Mouse (Mus musculus): ENCODE data around the gene Esr1. TPM values are rescaled to one million over a fixed set of nuclear protein-coding genes. Genes with fewer than 3 reads are reported as not detected.
"Not testable (repeated sequence)": the region's sequence is repeated elsewhere in the genome, so short reads cannot be mapped to it uniquely, and the experiment has no call there.

Esr1 gene
- total RNA-seq (2017): 1.2 to 3.5 TPM (median 2.3 TPM) in 3 replicates

GRCm38 (mm10) chr10:4611386-4612155 is at the start of gene Esr1:
Esr1 (plus strand) TSS chr10:4611593.
- ATAC-seq (replicated peaks; ENCODE audit: insufficient number of reproducible peaks, low FRiP score, low TSS enrichment, poor library complexity, severe bottlenecking): no peak

GRCm38 (mm10) chr10:4565148-4565547 is 46.2 kb upstream of the Esr1 start:
- ATAC-seq (replicated peaks; ENCODE audit: insufficient number of reproducible peaks, low FRiP score, low TSS enrichment, poor library complexity, severe bottlenecking): no peak

GRCm38 (mm10) chr10:4570778-4571177 is 40.6 kb upstream of the Esr1 start:
- ATAC-seq (replicated peaks; ENCODE audit: insufficient number of reproducible peaks, low FRiP score, low TSS enrichment, poor library complexity, severe bottlenecking): no peak

- no peak for ATAC-seq (replicated peaks; ENCODE audit: insufficient number of reproducible peaks, low FRiP score, low TSS enrichment, poor library complexity, severe bottlenecking)
Measured at GRCm38 (mm10) chr10:4571304-4571703, 40.1 kb upstream of the Esr1 start.

- ATAC-seq (replicated peaks; ENCODE audit: insufficient number of reproducible peaks, low FRiP score, low TSS enrichment, poor library complexity, severe bottlenecking): no peak
Measured at GRCm38 (mm10) chr10:4581905-4582304, 29.5 kb upstream of the Esr1 start.

GRCm38 (mm10) chr10:4586691-4587090 is 24.7 kb upstream of the Esr1 start:
- ATAC-seq (replicated peaks; ENCODE audit: insufficient number of reproducible peaks, low FRiP score, low TSS enrichment, poor library complexity, severe bottlenecking): no peak

GRCm38 (mm10) chr10:4589576-4589975 is 21.8 kb upstream of the Esr1 start:
- ATAC-seq (replicated peaks; ENCODE audit: insufficient number of reproducible peaks, low FRiP score, low TSS enrichment, poor library complexity, severe bottlenecking): no peak

GRCm38 (mm10) chr10:4590956-4591355 is 20.4 kb upstream of the Esr1 start:
- ATAC-seq (replicated peaks; ENCODE audit: insufficient number of reproducible peaks, low FRiP score, low TSS enrichment, poor library complexity, severe bottlenecking): no peak

GRCm38 (mm10) chr10:4593828-4594227 is 17.6 kb upstream of the Esr1 start:
- 0 out of 2 replicates have a peak, but pooled peaks have one; percentile 63 for ATAC-seq (replicated peaks; ENCODE audit: insufficient number of reproducible peaks, low FRiP score, low TSS enrichment, poor library complexity, severe bottlenecking)

GRCm38 (mm10) chr10:4597211-4597610 is 14.2 kb upstream of the Esr1 start:
- ATAC-seq (replicated peaks; ENCODE audit: insufficient number of reproducible peaks, low FRiP score, low TSS enrichment, poor library complexity, severe bottlenecking): no peak

- ATAC-seq (replicated peaks; ENCODE audit: insufficient number of reproducible peaks, low FRiP score, low TSS enrichment, poor library complexity, severe bottlenecking): no peak
Measured at GRCm38 (mm10) chr10:4598244-4598842, 13.1 kb upstream of the Esr1 start.

- ATAC-seq (replicated peaks; ENCODE audit: insufficient number of reproducible peaks, low FRiP score, low TSS enrichment, poor library complexity, severe bottlenecking): no peak
Measured at GRCm38 (mm10) chr10:4598916-4599315, 12.5 kb upstream of the Esr1 start.

- no peak for ATAC-seq (replicated peaks; ENCODE audit: insufficient number of reproducible peaks, low FRiP score, low TSS enrichment, poor library complexity, severe bottlenecking)
Measured at GRCm38 (mm10) chr10:4599591-4599990, 11.8 kb upstream of the Esr1 start.

- ATAC-seq (replicated peaks; ENCODE audit: insufficient number of reproducible peaks, low FRiP score, low TSS enrichment, poor library complexity, severe bottlenecking): 0 out of 2 replicates have a peak, but pooled peaks have one; percentile 16
Measured at GRCm38 (mm10) chr10:4600796-4601474, 10.5 kb upstream of the Esr1 start.

GRCm38 (mm10) chr10:4601612-4602011 is 9.8 kb upstream of the Esr1 start:
- ATAC-seq (replicated peaks; ENCODE audit: insufficient number of reproducible peaks, low FRiP score, low TSS enrichment, poor library complexity, severe bottlenecking): not testable (repeated sequence)

GRCm38 (mm10) chr10:4602466-4602865 is 8.9 kb upstream of the Esr1 start:
- ATAC-seq (replicated peaks; ENCODE audit: insufficient number of reproducible peaks, low FRiP score, low TSS enrichment, poor library complexity, severe bottlenecking): no peak

- no peak for ATAC-seq (replicated peaks; ENCODE audit: insufficient number of reproducible peaks, low FRiP score, low TSS enrichment, poor library complexity, severe bottlenecking)
Measured at GRCm38 (mm10) chr10:4604527-4605209, 6.7 kb upstream of the Esr1 start.

GRCm38 (mm10) chr10:4610234-4610633 is 1.2 kb upstream of the Esr1 start:
- no peak for ATAC-seq (replicated peaks; ENCODE audit: insufficient number of reproducible peaks, low FRiP score, low TSS enrichment, poor library complexity, severe bottlenecking)
